Mouse (Mus musculus): ENCODE results near the gene Wdr13.

DNA sequence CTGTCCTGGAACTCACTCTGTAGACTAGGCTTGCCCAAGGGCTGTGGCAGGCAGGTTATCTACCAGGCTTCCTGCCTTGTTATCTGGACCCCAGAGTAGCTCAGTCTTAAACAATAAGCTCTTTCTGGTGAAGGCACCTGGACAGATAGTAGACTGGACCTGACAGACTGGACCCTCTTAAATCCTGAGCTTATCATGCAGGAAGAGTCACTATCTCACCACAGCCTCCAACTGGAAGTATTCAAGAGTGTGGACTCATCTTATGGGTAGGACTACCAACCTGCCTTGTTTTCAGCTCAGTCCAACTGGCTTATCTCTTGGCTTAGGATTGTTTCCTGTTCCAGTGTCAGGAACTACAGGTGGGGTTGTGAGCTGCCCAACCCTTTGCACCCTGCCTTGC, 15.4 kb downstream of the Wdr13 start:
- TF ChIP-seq CTCF (IDR thresholded peaks at IDR 0.05; ENCODE audit: control insufficient read depth, insufficient read depth, low read length), result no peak
- TF ChIP-seq POLR2A (IDR thresholded peaks at IDR 0.05; ENCODE audit: borderline replicate concordance, control insufficient read depth, low read depth, low read length), result no peak

Measured in bone marrow, adult 2 months (tissue).